Mouse (Mus musculus) limb, embryonic 15.5 days (tissue): ENCODE measurements at regions not wholly inside any gene's neighbourhood (a gene's known extent, or its start where the extent isn't known, plus 50 kb on each side); places are given as distances from the start of the nearest gene placed in this dataset.
A peak's percentile ranks its signal among the peaks of the same experiment; 100 is the strongest.

ENCODE experiments used
- ATAC-seq: fragments of 200-750 bp; cut with Nextera tagmentation; 2 replicates; pipeline ENCODE4 v1.8.0; 2017; ENCODE audit warnings: low read depth, moderate TSS enrichment; ENCODE audit not compliant: insufficient number of reproducible peaks, low FRiP score, low TSS enrichment
- H3K27ac ChIP-seq: fragments of 300-500 bp; sonication (generic); 2 replicates; pipeline ENCODE4 v1.5.1; 2015; ENCODE audit warnings: moderate library complexity, mild to moderate bottlenecking, inconsistent platforms
- H3K27me3 ChIP-seq: fragments of 300-500 bp; sonication (generic); 2 replicates; pipeline ENCODE4 v1.6.1; 2015; ENCODE audit warnings: inconsistent platforms
- H3K36me3 ChIP-seq: fragments of 300-500 bp; sonication (generic); 2 replicates; pipeline ENCODE4 v1.6.1; 2015; ENCODE audit warnings: inconsistent platforms
- H3K4me1 ChIP-seq: fragments of 300-500 bp; sonication (generic); 2 replicates; pipeline ENCODE4 v1.6.1; 2015; ENCODE audit warnings: inconsistent platforms
- H3K4me2 ChIP-seq: fragments of 300-500 bp; sonication (generic); 2 replicates; pipeline ENCODE4 v1.6.1; 2015; ENCODE audit warnings: mild to moderate bottlenecking, inconsistent platforms
- H3K4me3 ChIP-seq: fragments of 300-500 bp; sonication (generic); 2 replicates; pipeline ENCODE4 v1.5.1; 2015; ENCODE audit warnings: mild to moderate bottlenecking, inconsistent platforms
- H3K9ac ChIP-seq: fragments of 300-500 bp; sonication (generic); 2 replicates; pipeline ENCODE4 v1.6.1; 2015; ENCODE audit warnings: inconsistent platforms
- H3K9me3 ChIP-seq: fragments of 300-500 bp; sonication (generic); 2 replicates; pipeline ENCODE4 v1.6.1; 2016; ENCODE audit warnings: inconsistent platforms
- WGBS: fragments of 180-500 bp; shearing (Covaris S2); methylation state at CpG from one replicate; pipeline ENCODE4 v1.1.7; 2015; 5-methylcytosine and 5-hydroxymethylcytosine counted together

DNA sequence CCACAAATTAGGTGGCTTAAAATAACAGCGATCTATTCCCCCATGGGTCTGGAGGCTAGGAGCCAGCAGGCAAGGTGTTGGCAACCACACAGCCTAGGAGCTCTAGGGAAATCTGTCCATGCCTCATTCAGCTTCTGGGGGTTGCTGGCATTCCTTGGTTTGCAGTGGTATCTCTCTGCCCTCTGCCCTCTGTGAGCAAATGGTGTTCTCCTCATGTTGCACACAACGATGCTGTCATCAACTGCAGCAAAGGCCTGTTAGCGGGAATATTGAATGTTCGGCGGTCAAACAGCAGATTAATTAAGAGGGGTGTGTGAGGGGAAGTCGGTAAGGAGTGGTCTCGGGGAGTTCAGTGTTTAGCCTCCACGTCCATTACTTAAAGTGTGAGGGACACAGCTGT, 262.7 kb upstream of the Pabpc6 start:
- Histone ChIP-seq H3K4me1 (0 out of 2 replicates have a peak, but pooled peaks cover 2% of the 10 kb centered on the region), H3K36me3 (no peaks in the 10 kb centered on the region), H3K27me3 (no peaks in the 10 kb centered on the region), H3K4me3 (no peak overlapping the region), H3K9me3 (no peaks in the 10 kb centered on the region), H3K27ac (no peak overlapping the region), H3K9ac (no peak overlapping the region), H3K4me2 (no peak overlapping the region)
- no peak for ATAC-seq
- WGBS = 53% methylated on average over 8 of the region's 8 CpGs

DNA sequence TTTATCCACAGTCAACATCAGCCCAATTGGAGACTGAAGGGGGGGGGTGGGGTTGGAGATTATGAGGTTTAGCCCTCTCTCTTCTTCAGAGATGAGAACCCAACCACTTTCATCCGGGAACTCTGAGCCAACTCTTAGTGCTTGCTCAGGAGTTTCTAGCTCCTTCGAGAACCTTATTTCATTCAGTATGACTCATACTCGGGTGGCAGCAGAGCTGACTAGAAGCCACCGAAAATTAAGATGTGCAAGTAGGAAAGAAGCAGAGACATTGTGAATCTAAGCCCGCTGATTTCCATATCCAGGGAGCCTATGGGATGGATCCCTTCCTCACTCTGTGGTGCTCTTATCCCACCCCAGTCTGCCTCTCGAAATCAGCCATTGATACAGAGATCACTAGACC, 262.0 kb upstream of the Pabpc6 start:
- Histone ChIP-seq H3K27me3 (no peaks in the 10 kb centered on the region), H3K4me2 (no peak overlapping the region), H3K27ac (no peak overlapping the region), H3K4me1 (0 out of 2 replicates have a peak, but pooled peaks cover 2% of the 10 kb centered on the region), H3K4me3 (no peak overlapping the region), H3K9me3 (no peaks in the 10 kb centered on the region), H3K9ac (no peak overlapping the region), H3K36me3 (no peaks in the 10 kb centered on the region)
- 79% methylated on average over 6 of the region's 6 CpGs for WGBS
- ATAC-seq = no peak

- 76% methylated on average over 8 of the region's 8 CpGs for WGBS
- H3K27ac ChIP-seq = no peak overlapping the region
- 0 out of 2 replicates have a peak, but pooled peaks cover 2% of the 10 kb centered on the region for H3K4me1 ChIP-seq
Observed at GRCm38 (mm10) chr17:9929448-9930088, 260.1 kb upstream of the Pabpc6 start.

GRCm38 (mm10) chr17:9927724-9928123, 258.2 kb upstream of the Pabpc6 start:
- no peaks in the 10 kb centered on the region for H3K27me3 ChIP-seq
- no peak overlapping the region for H3K27ac ChIP-seq
- WGBS = 66% methylated on average over 8 of the region's 8 CpGs
- H3K9ac ChIP-seq = no peak overlapping the region
- 0 out of 2 replicates have a peak, but pooled peaks cover 2% of the 10 kb centered on the region for H3K4me1 ChIP-seq
- H3K4me3 ChIP-seq = no peak overlapping the region
- H3K4me2 ChIP-seq = no peak overlapping the region
- ATAC-seq = no peak
- no peaks in the 10 kb centered on the region for H3K36me3 ChIP-seq
- H3K9me3 ChIP-seq = no peaks in the 10 kb centered on the region

More at GRCm38 (mm10) chr17:9929448-9930088, 260.1 kb upstream of the Pabpc6 start:
- Histone ChIP-seq H3K27me3 (no peaks in the 10 kb centered on the region), H3K9me3 (no peaks in the 10 kb centered on the region), H3K4me3 (no peak overlapping the region), H3K9ac (no peak overlapping the region), H3K4me2 (no peak overlapping the region), H3K36me3 (no peaks in the 10 kb centered on the region)
- no peak for ATAC-seq

DNA sequence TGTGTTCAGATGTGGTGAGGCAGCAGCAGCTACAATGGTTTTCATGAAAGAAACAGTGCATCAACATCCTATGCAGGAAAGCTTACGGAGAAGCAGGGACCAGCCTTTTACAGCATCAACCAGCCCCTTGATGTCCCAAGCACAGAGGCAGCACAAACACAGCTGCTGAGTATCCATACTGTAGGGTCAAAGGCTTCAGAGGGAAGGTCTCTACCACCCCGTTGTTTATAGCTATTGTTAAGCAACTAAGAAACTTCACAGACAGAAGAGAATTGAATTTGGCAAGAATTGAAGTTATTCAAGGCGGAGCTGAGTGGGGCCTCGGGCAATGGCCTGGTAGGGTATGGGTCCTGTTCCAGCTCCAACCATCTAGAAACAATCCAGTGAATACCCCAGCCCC, 256.8 kb upstream of the Pabpc6 start:
- H3K27ac ChIP-seq = no peak overlapping the region
- no peak overlapping the region for H3K4me3 ChIP-seq
- H3K9ac ChIP-seq = no peak overlapping the region
- no peaks in the 10 kb centered on the region for H3K36me3 ChIP-seq
- H3K9me3 ChIP-seq = no peaks in the 10 kb centered on the region
- ATAC-seq = no peak
- H3K4me2 ChIP-seq = no peak overlapping the region
- H3K27me3 ChIP-seq = no peaks in the 10 kb centered on the region
- WGBS = 43% methylated on average over 4 of the region's 4 CpGs
- H3K4me1 ChIP-seq = no peaks in the 10 kb centered on the region

DNA sequence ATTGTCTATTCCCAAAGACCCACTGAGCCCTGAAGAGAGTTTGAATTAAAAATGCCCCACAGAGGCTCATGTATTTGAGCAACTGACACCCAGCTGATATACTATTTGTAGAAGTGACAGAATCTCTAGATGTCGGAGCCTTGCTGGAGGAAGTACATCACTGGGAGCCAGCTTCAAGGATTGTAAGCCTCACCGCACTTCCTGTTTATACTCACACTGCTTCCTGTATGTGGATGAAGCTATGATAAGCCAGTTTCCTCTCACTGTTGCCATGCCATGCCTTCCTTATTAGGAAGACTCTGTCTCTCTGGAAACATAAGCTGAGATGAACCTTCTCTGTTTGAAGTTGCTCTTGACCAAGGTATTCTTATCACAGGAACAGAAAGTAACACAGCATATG, 251.8 kb upstream of the Pabpc6 start:
- Histone ChIP-seq H3K27ac (no peak overlapping the region), H3K4me1 (no peaks in the 10 kb centered on the region), H3K27me3 (no peaks in the 10 kb centered on the region), H3K9ac (no peak overlapping the region), H3K36me3 (no peaks in the 10 kb centered on the region), H3K4me3 (no peak overlapping the region), H3K4me2 (no peak overlapping the region), H3K9me3 (no peaks in the 10 kb centered on the region)
- 87% methylated on average over 2 of the region's 2 CpGs for WGBS
- no peak for ATAC-seq

- Histone ChIP-seq H3K36me3 (no peaks in the 10 kb centered on the region), H3K9ac (no peak overlapping the region), H3K27me3 (no peaks in the 10 kb centered on the region), H3K4me2 (no peak overlapping the region), H3K4me1 (no peaks in the 10 kb centered on the region), H3K4me3 (no peak overlapping the region), H3K27ac (no peak overlapping the region), H3K9me3 (no peaks in the 10 kb centered on the region)
- 38% methylated on average over 2 of the region's 2 CpGs for WGBS
- no peak for ATAC-seq
Observed at GRCm38 (mm10) chr17:9917031-9917430, 247.5 kb upstream of the Pabpc6 start.

GRCm38 (mm10) chr17:9910856-9911255, 241.3 kb upstream of the Pabpc6 start:
- H3K4me3 ChIP-seq = no peak overlapping the region
- H3K9ac ChIP-seq = no peak overlapping the region
- H3K4me1 ChIP-seq = peaks cover 7% of the 10 kb centered on the region
- no peak overlapping the region for H3K27ac ChIP-seq
- WGBS = 86% methylated on average over 2 of the region's 2 CpGs
- H3K4me2 ChIP-seq = no peak overlapping the region
- H3K9me3 ChIP-seq = no peaks in the 10 kb centered on the region
- H3K36me3 ChIP-seq = no peaks in the 10 kb centered on the region
- H3K27me3 ChIP-seq = no peaks in the 10 kb centered on the region
- no peak for ATAC-seq

DNA sequence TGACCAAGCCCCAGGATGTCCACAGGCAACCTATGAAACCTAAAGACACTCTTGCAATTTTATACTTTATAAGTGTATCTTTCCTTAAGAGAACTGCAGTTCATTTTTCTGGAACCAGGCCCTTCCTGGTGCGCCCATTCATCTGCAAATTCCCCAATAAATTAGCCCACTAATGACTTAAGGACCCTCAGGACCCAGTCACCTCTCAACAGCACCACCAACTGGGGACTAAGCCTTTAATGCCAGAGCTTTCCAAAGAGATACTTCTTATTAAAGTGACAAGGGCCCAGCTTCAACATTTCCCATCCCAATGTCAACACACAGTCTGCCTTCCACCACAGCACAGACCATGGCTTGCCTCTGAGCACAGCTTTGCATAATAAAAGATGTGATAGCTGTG, 237.6 kb upstream of the Pabpc6 start:
- 50% methylated on average over 1 of the region's 1 CpGs for WGBS

DNA sequence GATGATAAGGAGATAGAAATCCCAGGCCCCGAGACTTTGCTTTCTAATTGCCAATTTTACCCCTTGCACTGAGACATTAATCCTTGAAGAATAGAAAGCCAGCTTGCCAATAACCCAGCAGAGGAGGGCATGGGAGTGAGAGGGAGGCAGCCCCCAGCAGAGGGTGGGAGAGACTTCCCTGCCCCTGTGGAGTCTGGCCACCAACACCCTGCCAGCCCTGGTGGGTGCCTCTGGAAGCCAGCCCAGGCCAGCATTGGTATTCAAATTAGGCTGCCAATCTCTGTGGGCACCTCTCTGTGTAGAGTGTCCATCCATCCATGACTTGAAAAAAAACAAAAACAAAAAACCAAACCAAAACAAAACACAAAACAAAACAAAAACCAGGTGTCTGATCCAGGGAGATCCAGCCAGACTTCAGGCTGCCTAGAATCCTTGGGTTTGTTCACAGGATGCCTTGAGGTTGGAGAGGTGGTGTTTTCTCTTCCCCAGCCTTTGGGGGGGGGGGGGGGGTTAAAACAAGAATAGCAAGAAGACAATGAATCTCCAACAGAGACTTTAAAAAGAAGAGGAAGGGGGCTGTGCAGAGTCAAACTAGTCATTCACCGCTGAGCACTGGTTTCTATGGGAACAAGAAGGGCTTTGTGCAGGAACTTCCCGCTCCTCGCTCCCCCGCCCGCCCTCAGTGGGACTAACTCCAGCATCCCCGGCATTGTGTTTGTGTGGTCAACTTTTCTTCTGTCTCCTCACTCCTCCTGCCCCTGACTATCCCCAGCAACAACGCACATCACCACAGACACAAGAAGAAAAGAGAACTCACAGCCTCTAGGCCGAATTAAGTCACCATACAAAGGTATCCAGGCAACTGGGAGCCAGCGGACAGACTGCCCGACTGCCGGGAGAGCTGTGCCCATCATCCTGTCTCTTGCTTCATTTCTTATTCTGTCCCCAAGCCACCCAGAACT, 236.3 kb upstream of the Pabpc6 start:
- Histone ChIP-seq H3K9me3 (no peaks in the 10 kb centered on the region), H3K4me1 (peaks cover 17% of the 10 kb centered on the region), H3K27ac (no peak overlapping the region), H3K27me3 (no peaks in the 10 kb centered on the region), H3K9ac (no peak overlapping the region), H3K4me3 (peak overlapping the region; percentile 17), H3K36me3 (no peaks in the 10 kb centered on the region), H3K4me2 (peak overlapping the region; percentile 36)
- 12% methylated on average over 12 of the region's 12 CpGs for WGBS
- ATAC-seq = no peak

More for the DNA sequence above, 237.6 kb upstream of the Pabpc6 start:
- no peak overlapping the region for H3K9ac ChIP-seq
- ATAC-seq = no peak
- H3K4me2 ChIP-seq = no peak overlapping the region
- H3K27me3 ChIP-seq = no peaks in the 10 kb centered on the region
- no peak overlapping the region for H3K27ac ChIP-seq
- no peak overlapping the region for H3K4me3 ChIP-seq
- no peaks in the 10 kb centered on the region for H3K36me3 ChIP-seq
- H3K4me1 ChIP-seq = peaks cover 17% of the 10 kb centered on the region
- H3K9me3 ChIP-seq = no peaks in the 10 kb centered on the region

DNA sequence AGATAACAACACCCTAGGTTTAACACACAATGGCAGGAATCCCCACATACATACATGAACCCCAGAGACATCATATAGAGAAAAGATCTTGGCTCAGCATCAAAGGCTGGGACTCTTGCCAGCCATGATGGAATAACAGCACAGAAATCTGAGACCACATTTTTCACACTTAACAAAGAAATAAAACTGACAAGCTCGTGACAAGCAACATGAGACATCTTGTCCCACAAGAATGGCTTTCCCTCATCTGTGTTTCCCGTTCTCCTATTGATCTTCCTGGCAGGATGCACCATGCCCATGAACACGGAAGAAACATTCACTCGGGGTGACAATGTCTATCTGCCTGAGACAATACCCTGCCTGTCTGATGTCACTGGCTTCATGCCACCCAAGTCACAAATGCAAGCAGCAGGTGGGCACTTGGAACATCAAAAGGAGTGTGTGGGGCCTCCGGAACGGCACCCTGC, 235.0 kb upstream of the Pabpc6 start:
- Histone ChIP-seq H3K27me3 (no peaks in the 10 kb centered on the region), H3K9me3 (no peaks in the 10 kb centered on the region), H3K4me1 (peaks cover 17% of the 10 kb centered on the region), H3K27ac (no peak overlapping the region), H3K9ac (no peak overlapping the region), H3K4me2 (no peak overlapping the region), H3K36me3 (no peaks in the 10 kb centered on the region), H3K4me3 (no peak overlapping the region)
- WGBS = 23% methylated on average over 6 of the region's 6 CpGs
- no peak for ATAC-seq

GRCm38 (mm10) chr17:9903313-9903712, 233.8 kb upstream of the Pabpc6 start:
- no peaks in the 10 kb centered on the region for H3K27me3 ChIP-seq
- H3K9me3 ChIP-seq = no peaks in the 10 kb centered on the region
- ATAC-seq = no peak
- no peak overlapping the region for H3K4me3 ChIP-seq
- no peak overlapping the region for H3K4me2 ChIP-seq
- 44% methylated on average over 4 of the region's 4 CpGs for WGBS
- no peaks in the 10 kb centered on the region for H3K36me3 ChIP-seq
- H3K27ac ChIP-seq = no peak overlapping the region
- H3K4me1 ChIP-seq = peaks cover 17% of the 10 kb centered on the region
- H3K9ac ChIP-seq = no peak overlapping the region
